Mouse (Mus musculus) adrenal gland, postnatal 10 days (tissue): ENCODE results near the gene Prr18. TPM values are rescaled to one million over a fixed set of nuclear protein-coding genes. Genes with fewer than 3 reads are reported as not detected.
"Not testable (repeated sequence)": the region's sequence is repeated elsewhere in the genome, so short reads cannot be mapped to it uniquely, and the experiment has no call there.

Source experiments
- DNase-seq: peaks from one replicate; pipeline ENCODE4 v3.0.0; 2021; ENCODE audit warnings: mixed read lengths
- long read RNA-seq, 2 experiments: library from polyadenylated mRNA; stranded (forward); transcript quantifications; one replicate each; pipeline ENCODE4 v2.0.0; 2021
- total RNA-seq, 2 experiments: library from RNA; stranded (reverse); gene quantifications; 2 replicates each; pipeline ENCODE4 v1.2.3; 2021

Prr18 gene
- total RNA-seq: under 1 TPM; 0.24 to 0.45 TPM
- long read RNA-seq, experiment 1, partial matches to known transcripts: 0 of 1 reads
- long read RNA-seq, experiment 1, other reads (novel, unspliced or antisense): 0 of 1 reads
- long read RNA-seq, experiment 2, partial matches to known transcripts: 0 of 1 reads
- long read RNA-seq, experiment 2, other reads (novel, unspliced or antisense): 1 of 1 reads

DNA sequence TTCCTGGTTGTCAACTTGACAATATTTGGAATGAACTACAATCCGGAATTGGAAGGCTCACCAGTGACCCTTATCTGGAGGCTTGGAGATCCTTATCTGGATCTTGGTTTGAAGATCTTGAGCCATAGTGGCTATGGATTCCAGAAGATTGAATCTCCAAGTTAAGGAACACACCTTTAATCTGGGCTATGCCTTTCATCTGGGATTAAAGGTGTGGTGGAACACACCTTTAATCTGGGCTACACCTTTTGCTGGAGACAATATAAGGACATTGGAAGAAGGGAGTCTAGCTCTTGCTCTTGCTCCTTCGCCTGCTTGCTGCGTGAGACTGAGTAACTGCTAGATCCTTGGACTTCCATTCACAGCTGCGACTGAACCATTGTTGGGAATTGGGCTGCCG lies at the start of gene Prr18:
Gene Prr18, plus strand, starts transcription at position 301 of the 400 bp plus-strand sequence.
- DNase-seq: not testable (repeated sequence)

DNA sequence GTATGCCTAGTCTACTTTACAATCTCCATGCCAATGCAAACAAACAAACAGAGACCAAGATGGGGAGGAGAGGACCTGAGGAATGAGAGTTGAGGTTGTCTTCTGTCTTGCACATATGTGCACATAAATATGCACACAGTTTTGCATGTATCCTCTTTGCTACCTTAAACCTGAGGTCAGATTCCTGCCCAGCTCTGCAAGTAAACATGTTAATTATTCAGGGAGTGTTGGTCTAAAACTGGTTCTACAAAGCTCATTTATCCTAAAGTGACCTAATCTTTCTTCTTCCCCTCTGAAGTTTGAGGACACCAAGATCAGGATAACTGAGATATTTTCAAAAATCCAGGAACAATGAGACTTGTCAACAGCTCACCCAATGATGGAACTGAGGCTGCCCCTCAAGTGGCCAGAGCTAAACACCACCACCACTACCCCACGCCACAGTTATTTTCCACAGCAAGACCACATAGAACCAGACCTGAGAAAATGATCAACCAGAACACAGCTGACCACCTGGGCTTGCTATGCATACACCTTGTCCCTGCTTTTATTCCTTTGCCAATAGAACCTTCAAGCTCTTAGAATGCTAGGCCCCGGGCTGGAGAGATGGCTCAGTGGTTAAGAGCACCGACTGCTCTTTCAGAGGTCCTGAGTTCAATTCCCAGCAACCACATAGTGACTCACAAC lies 47.1 kb upstream of the Prr18 start:
- no peak for DNase-seq

DNA sequence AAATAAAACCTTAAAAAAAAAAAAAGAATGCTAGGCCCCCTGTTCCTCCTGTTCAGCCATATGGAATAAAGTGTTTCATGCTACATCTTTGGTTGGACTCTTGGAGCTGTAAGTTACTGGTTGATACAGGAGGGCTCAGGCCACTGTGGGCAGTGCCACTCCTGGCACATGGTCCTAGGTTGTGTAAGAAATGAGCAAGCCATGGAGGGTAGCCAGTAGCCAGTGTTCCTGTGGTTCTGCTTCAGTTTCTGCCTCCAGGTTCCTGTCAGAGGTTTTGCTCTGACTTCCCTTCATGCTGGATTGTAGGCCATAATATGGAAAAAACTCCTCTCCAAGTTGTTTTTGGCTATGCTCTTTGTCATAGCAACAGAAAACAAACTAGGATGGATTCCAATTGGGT lies 46.5 kb upstream of the Prr18 start:
- DNase-seq: peak; percentile 60

DNA sequence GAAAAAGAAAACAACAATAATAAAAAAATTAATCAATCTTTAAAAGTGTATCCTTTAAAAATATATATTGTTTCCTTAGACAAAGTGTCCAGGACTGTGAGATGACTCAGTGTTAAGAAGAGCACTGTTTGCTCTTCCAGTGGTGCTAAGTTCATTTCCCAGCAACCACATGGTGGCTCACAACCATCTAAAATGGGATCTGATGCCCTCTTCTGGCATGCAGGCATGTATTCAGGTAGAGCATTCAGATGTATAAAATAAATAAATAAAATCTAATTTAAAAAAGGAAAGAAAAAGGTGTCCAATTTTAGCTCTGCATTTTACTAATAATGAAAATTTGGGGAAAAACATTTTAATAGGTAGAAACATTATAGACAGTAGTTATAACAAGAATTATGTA lies 41.4 kb upstream of the Prr18 start:
- no peak for DNase-seq

DNA sequence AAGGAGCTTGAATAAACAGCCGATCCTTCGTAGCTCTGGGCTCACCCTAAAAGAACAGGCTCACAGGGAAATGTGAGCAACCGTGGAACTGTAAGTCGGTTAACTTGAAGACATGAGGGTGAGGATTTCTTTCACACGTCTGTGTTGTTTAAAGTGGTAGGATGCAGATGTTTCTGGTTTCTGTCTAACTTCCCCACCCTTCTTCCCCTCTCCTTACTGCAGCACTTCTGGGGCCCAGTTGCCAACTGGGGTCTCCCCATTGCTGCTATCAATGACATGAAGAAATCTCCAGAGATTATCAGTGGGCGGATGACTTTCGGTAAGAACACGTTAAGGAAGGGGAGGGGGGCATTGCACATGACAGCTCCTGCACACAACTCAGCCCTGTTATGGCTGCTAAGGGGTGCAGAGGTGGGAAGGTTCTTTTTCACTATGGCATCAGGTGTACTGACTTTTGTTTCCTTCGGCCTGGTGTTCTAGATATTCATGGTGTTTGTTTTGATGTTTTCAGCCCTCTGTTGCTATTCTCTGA lies 40.9 kb upstream of the Prr18 start:
- DNase-seq: no peak

DNA sequence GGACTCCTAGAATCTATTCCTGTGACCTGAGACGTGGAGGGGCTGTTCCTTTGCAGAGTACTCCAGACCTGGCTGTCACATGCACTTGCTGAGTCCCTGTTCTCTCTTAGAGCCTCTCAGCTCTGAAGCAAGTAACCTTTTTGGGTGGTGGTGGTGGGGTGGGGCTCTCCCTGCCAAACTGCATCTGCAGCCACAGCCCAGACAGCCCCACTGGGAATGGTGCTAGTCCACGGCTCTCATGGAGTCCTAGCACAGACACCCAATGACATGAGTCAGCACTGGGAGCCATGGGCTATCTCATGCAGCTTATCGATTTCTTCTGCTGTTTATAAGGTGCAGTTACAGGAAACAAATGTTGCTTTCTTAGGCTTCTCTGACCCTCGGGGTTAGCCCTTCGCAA lies 39.5 kb upstream of the Prr18 start:
- DNase-seq: peak; percentile 42

DNA sequence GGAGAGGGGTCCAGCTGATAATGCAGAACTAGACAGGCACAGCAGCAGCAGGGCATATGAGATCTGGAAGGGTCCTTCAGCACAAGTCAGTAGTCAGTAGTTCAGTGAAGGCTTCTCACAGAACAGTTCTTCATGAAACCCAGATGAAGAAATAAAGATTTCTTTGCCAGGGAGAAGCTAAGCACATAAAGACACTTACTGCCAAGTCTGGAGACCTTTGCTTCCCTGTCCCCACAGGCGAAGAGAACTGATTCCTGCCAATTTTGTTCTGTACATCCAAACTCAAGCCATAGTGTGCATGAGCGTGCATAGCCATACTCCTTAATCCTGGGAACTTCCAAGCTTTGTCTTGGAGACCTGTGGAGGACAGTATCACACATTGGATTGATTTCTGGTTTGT lies 39.0 kb upstream of the Prr18 start:
- no peak for DNase-seq

DNA sequence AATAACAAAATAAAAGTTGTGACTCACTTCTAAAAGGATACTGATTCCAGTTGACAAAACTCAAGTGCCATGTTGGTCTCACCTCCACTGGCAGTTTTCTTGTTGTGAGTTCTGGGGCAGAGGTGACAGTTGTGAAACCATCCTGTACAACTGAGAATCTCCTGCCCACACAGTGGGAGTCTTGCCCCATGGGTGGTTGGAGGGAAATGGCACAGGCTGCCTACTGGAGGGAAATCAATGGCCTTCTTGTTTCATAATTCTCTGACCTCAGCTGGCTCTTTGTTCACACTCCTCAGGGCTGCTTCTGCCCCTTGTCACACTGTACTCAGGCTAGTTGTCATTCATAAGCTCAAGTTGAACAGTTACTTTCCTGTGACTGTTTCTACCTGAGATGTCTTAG lies 37.7 kb upstream of the Prr18 start:
- peak; percentile 64 for DNase-seq

DNA sequence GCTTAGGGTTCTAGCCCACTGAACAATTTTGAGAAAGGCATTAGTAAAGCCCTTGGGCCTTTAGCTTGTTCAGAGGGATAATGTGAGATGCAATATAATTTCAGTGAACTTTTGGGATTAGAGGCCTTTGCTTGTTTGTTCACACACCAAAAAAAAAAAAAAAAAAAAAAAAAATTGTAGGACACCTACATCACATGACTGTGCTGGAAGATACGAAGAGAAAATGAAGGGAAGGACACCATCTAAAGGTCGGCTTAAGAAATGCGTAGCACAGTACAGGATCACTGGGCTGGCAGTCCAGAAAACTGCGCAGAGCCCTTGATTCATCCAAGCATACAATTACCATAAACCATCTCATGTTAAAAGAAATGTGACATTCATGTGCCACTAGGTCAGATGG lies 35.7 kb upstream of the Prr18 start:
- no peak for DNase-seq

DNA sequence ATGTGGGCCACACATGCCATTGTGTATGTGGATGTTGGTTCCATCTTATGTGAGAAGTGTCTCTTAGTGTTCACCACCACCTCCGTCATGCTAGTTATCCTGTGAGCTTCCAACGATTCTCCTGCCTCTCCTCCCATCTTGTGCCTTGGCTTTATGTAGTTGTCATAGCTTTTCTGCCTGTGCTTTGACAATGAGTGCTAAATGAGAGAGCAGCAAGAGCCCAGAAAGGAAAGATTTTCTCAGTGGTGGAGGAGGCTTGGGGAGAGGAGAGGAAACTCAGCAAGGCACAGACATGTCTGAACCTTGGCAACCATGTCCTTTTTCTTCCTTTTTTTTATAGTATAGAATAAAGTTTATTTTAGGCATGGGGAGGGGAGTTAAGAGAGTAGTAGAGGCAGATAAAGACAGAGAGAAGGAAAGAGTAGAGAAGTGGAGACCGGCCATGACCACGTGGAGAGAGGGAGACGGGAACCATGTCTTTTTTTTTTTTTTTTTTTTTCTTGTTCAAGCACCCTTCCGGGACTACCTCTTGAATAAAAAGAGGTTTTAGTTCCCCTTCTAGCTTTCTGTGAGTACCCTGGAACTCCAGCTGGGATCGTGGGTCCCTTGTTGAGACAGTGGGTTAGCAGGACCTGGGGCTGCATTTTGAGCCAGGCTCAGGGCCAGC lies 34.4 kb upstream of the Prr18 start:
- no peak for DNase-seq

DNA sequence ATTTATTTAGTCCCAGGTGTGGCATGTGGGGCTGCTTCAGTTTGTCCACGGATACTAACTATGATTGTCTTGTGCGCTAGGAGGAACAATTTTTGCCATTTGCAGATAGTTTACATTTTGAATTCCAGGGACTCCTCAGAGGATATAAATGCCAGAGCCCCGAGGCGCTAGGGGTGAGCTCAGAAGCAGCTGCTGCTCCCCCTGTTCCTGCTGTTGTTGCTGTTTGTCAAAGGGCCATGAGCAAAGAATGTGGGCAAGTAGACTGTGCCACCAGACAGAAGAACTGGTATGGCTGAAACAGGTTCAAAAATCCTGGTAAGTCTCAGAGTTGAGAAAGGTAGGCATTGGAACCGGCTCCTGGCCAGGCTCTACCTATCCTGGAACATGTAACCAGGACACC lies 33.6 kb upstream of the Prr18 start:
- no peak for DNase-seq

DNA sequence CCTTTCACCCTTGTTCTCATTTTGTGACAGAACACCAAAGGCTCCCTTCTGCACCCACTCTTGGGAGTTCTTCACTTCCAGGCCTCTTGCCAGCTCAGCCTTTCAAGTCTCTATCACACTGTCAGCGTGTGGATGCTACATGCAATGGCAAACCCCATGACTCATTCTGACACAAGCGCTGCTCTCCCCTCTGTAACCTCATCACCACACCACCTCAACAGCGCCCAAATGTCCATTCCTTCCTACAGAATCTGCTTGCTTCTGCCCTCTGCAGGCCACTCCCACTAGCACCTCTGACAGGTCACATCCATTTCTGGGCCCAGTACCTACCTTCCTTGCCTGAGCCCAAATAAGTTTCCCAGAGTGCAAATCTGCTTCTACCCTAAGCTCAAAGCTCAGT lies 31.5 kb upstream of the Prr18 start:
- peak; percentile 24 for DNase-seq

DNA sequence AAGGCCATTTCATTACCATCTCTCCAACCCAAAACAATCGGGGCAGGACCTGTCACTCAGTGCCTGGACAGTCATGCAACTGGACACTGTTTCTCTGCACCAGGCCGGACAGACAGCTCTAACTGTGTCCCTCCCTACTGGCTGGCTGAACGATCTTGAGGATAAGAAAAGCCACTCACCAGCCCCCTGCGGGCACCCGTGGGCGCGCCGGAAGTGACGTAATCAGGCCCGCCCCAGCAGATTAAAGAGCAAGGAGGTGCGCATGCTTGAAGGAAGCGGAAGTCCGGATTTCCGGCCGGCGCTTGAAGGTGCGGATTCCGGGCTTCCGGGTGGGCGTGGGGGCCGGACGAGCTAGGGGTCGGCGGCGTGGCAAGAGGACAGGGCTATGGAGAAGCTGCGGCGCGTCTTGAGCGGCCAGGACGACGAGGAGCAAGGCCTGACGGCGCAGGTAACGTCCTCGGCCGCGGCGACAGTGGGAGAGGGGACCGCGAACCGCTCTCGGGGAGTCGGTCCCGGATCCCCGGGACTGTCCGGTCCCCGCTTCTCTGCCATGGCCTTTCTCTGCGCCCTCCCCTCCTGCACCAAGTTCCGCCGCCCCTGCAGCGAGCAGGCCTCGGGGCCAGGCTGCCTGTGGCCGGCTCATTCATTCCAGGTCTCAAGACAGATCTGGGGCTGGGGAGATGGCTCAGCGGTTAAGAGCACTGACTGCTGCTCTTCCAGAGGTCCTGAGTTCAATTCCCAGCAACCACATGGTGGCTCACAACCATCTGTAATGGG lies 26.2 kb upstream of the Prr18 start, which contains the start of gene Sft2d1:
Gene Sft2d1, plus strand, starts transcription at position 265 of the 777 bp plus-strand sequence.
- DNase-seq: peak; percentile 98

DNA sequence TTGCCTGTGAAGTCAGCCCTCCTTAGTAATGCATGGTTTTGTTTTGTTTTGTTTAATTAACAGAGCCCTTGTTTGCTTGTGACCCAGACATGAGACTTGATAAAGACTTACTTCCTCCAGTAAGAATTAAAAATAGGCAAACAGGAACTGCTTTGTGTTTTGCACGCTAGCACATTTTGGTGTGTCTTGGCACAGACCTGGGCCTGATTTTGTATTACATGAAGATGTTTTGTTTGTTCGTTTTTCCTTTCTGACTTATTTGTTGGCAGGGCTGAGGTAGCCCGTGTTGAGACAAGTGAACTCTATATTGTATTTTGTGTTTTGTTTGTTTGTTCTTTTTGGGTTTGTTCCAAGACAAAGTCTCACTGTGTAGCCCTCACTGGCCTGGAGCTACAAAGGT lies 25.5 kb upstream of the Prr18 start:
- DNase-seq: no peak

DNA sequence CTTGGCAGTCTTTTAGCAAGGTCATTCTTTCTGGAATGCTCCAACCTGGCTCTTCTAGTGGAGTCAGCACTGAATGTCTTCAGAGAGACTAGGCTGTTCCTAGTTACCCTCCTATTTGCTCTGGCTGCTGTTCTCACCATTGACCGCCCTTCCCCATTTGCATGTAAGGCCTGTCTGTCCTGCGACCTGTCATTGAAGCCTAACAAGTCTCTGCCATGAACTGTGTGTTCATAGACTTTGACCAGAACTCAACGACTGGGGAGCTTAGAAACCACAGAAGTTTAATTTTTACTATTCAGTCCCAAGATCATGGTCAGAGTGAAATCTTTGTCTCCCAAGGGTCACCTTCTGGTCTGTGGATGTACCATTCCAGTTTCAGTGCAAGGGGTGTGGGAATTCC lies 23.3 kb upstream of the Prr18 start:
- no peak for DNase-seq

DNA sequence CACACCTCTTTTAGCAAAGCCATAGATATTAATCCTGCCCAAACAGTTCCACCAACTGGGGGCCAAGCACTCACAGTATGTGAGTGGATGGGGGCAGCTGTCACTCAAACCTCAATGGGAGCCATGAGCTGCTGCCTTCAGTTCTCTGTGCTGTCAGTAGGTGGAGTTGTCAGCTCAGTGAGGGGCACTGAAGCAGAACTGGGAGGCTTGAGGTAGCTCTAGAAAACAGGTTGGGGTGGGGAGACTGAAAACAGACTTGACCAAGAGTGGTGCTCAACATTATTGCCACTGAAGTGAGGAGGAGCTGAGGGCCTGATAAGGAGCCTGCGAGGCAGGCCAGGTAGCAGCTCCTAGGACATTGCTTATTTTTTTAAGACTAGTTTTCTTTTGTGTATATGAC lies 21.0 kb upstream of the Prr18 start:
- no peak for DNase-seq

DNA sequence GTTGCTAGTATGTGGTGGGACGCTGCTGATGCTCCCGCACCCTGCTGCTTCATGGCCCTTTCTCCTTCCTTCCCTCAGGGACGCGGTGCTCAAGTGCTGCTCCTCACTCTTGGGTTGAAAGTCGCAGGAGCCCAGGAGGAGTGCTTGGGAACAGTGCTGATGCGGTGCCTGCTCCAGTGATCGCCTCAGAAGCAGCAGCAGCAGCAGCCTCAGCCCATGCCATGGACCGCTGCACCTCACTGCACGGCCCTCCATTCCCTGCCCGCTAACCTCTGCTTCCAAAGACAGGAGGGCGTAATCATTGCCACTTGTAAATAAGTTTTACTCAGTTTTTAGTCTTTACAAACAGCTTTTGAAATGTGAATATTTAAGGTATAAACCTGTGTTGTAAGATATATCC lies 10.4 kb upstream of the Prr18 start:
- DNase-seq: not testable (repeated sequence)

DNA sequence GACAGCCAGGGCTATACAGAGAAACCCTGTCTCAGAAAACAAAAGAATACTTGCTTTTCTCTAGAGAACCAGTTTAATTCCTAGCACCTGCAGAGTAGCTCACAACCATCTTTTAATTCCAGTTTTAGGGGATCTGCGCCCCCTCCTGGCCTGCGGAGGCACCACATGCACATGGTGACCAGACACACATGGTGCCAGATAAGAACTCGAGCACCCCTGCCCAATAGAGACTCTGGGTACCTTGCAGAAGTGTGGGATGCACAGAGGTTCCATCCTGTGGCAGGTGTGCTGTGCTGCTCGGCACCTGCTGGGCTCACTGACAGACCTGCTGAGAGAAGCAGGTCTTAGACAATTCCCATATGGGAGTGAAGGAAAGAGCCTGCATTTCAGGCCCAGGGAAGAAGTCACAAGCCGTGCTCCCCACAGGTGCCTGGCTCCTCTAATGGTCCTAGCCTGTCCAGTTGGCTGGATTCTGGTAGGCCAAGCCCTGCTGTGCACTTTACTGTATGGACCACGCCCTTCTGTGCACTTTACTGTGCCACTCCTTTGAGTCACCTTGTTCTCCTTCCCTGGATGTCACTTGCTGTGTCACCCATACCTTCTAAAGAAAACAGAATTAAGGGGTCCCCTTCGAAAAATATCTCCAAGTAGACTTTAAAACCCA lies 8.6 kb upstream of the Prr18 start:
- no peak for DNase-seq

DNA sequence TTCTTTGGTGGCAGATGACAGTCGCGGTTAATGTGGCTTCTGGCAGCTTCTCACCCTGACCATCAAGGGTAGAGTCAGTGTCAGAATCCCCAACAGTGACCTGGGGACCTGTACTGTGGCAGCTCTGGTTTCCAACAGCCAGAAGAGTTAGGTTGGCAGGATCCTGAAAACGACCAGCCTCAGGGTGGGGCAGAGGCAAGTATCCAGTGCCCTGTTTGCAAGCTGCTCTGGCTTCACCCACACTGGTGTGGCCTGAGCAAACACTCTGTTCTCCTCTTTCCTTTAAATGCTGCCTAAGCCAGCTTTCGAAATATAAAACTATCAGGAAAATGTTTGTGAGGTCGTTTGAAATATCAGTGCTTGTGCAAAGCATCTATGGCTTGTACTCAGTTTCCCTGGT lies 6.7 kb upstream of the Prr18 start:
- DNase-seq: no peak

DNA sequence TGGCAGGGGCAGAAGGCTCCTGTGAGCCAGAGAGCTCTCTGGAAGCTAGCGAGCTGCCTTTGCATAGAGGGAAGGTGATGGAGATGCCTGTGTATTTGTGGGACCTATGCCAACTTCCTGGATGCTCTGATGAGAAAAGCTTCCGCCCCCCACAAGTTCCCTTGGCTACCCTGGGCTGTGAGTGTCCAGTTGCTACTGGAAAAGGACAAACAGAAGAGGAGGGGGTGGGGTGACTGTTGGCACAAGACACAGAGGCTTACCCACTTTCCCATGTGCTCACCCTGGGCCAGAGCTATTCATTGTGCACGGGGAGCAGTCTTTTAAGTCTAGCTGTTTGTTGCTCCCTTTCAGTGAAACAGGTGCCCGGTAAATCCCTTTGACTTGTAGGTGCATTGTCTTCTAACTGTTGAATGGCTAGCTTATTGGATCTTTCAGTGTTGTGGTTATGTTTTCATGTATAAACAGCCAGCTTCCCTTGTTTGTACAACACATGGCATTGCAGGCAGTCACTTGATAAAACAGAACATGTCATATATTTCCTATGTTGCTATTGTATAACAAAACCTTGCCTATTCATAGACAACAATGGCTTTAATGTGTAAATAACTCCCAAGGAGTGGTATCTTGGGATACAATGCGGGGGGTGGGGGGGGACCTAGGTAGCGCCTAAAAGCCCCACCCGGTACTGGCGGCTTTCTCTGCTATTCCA lies 2.6 kb downstream of the Prr18 start:
- DNase-seq: no peak
